Mouse (Mus musculus) stomach, postnatal 0 days (tissue): Measurements from ENCODE around the gene Raf1.

ENCODE experiments used
- CTCF ChIP-seq: IDR thresholded peaks from 2 replicates; pipeline ENCODE4 v1.5.1; 2016; ENCODE audit warnings: antibody characterized with exemption, low read depth, mild to moderate bottlenecking, moderate library complexity
- EP300 ChIP-seq: optimal IDR thresholded peaks from 2 replicates; pipeline ENCODE3; 2016; ENCODE audit warnings: antibody characterized with exemption

DNA sequence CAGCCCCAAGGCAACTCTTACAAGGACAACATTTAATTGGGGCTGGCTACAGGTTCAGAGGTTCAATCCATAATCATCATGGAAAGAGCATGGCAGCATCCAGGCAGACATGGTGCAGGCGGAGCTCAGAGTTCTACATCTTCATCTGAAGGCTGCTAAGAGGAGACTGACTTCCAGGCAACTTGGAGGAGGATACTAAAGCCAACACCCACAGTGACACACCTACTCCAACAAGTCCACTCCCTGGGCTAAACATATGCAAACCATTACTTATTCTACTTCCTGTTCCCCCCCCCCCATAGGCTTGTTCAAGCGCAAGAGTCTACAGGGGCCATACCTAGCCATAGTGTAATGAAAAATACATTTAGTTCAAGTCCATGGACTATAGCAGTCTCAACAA is 7.8 kb upstream of the Raf1 start:
- TF ChIP-seq EP300 (no peak), CTCF (no peak)
